Mouse (Mus musculus) CH12.LX (cell line): Measurements from ENCODE around the gene Hyou1. TPM values are rescaled to one million over a fixed set of nuclear protein-coding genes. Genes with fewer than 3 reads are reported as not detected.

Experiments used
- DNase-seq: peaks from one replicate; pipeline ENCODE4 v3.0.0-alpha.2; 2013; ENCODE audit errors: extremely low read depth
- H3K27ac ChIP-seq: 2 replicates; pipeline ENCODE4 v1.5.1; 2012; ENCODE audit warnings: low read depth, mild to moderate bottlenecking, control low read depth, moderate library complexity; ENCODE audit not compliant: insufficient read depth
- H3K27me3 ChIP-seq: replicated peaks from 2 replicates; pipeline ENCODE3; 2012; ENCODE audit warnings: inconsistent platforms
- H3K36me3 ChIP-seq, 2 experiments: replicated peaks in 1 of 2; 2 replicates each; pipeline versions ENCODE3 to v1.6.1; 2012; ENCODE audit warnings: inconsistent platforms in 1 of 2, low read length in 1 of 2, mild to moderate bottlenecking in 1 of 2, mixed read lengths in 1 of 2, moderate library complexity in 1 of 2; ENCODE audit not compliant: control insufficient read depth in 1 of 2, insufficient read depth in 1 of 2
- H3K4me1 ChIP-seq, 2 experiments: 2 replicates each; pipeline ENCODE4 v1.6.1; 2012; ENCODE audit warnings: inconsistent platforms in 1 of 2, moderate library complexity in 1 of 2; ENCODE audit not compliant: insufficient read depth in 2 of 2, control insufficient read depth in 1 of 2
- H3K4me2 ChIP-seq: 2 replicates; pipeline ENCODE4 v1.6.1; 2012; ENCODE audit warnings: low read depth, mild to moderate bottlenecking, control low read depth; ENCODE audit not compliant: poor library complexity, insufficient read depth, severe bottlenecking
- H3K4me3 ChIP-seq, 3 experiments: fragments of 150-350 bp in 1 of 3; sonication (generic) in 1 of 3; replicated peaks in 1 of 3; 2 replicates each; pipeline versions ENCODE3 to v1.5.1; 2011 to 2012; ENCODE audit warnings: low read depth in 2 of 3, low read length in 2 of 3, mild to moderate bottlenecking in 2 of 3, moderate library complexity in 2 of 3, control low read depth in 1 of 3, improper control_type of control experiment in 1 of 3, inconsistent platforms in 1 of 3, mixed read lengths in 1 of 3; ENCODE audit not compliant: poor library complexity in 1 of 3
- H3K79me2 ChIP-seq: replicated peaks from 2 replicates; pipeline ENCODE4 v1.6.1; 2012; ENCODE audit warnings: mild to moderate bottlenecking, moderate library complexity; ENCODE audit not compliant: control insufficient read depth, poor library complexity, insufficient read depth, severe bottlenecking; ENCODE audit errors: extremely low read depth
- H3K9ac ChIP-seq: 2 replicates; pipeline ENCODE4 v1.6.1; 2012; ENCODE audit warnings: low read depth, mild to moderate bottlenecking, control low read depth, moderate library complexity; ENCODE audit not compliant: insufficient read depth
- H3K9me3 ChIP-seq: replicated peaks from 2 replicates; pipeline ENCODE3; 2012; ENCODE audit warnings: low read length, inconsistent platforms, mixed read lengths
- BHLHE40 ChIP-seq: IDR thresholded peaks from 2 replicates; pipeline ENCODE4 v1.6.1; 2011; ENCODE audit warnings: mild to moderate bottlenecking, low read depth, low read length, improper control_type of control experiment
- CHD2 ChIP-seq: IDR thresholded peaks from 2 replicates; pipeline ENCODE4 v1.6.1; 2011; ENCODE audit warnings: low read length, improper control_type of control experiment
- CTCF ChIP-seq, 2 experiments: IDR thresholded peaks in 1 of 2; conservative IDR thresholded peaks in 1 of 2; 2 replicates each; pipeline ENCODE4 v1.5.1; 2011 to 2012; ENCODE audit warnings: low read depth in 2 of 2, low read length in 2 of 2, improper control_type of control experiment in 1 of 2, inconsistent platforms in 1 of 2, mild to moderate bottlenecking in 1 of 2, moderate library complexity in 1 of 2
- ETS1 ChIP-seq: conservative IDR thresholded peaks from 2 replicates; pipeline ENCODE4 v1.6.1; 2012; ENCODE audit warnings: low read depth, mild to moderate bottlenecking, inconsistent platforms, low read length, improper control_type of control experiment, moderate library complexity
- GABPA ChIP-seq: IDR thresholded peaks from 2 replicates; pipeline ENCODE4 v1.6.1; 2012; ENCODE audit warnings: low read depth, low read length, improper control_type of control experiment, inconsistent platforms; ENCODE audit not compliant: insufficient replicate concordance
- HCFC1 ChIP-seq: IDR thresholded peaks from 2 replicates; pipeline ENCODE4 v1.6.1; 2012; ENCODE audit warnings: low read depth, mild to moderate bottlenecking, inconsistent platforms, low read length, improper control_type of control experiment
- JUND ChIP-seq: conservative IDR thresholded peaks from 2 replicates; pipeline ENCODE4 v1.6.1; 2011; ENCODE audit warnings: low read depth, low read length, improper control_type of control experiment
- KAT2A ChIP-seq: IDR thresholded peaks from 2 replicates; pipeline ENCODE4 v1.6.1; 2012; ENCODE audit warnings: low read length, improper control_type of control experiment, inconsistent platforms; ENCODE audit not compliant: insufficient replicate concordance
- MAFK ChIP-seq: IDR thresholded peaks from 2 replicates; pipeline ENCODE4 v1.6.1; 2011; ENCODE audit warnings: low read length, improper control_type of control experiment; ENCODE audit not compliant: insufficient replicate concordance
- MXI1 ChIP-seq: IDR thresholded peaks from 2 replicates; pipeline ENCODE4 v1.6.1; 2011; ENCODE audit warnings: mild to moderate bottlenecking, low read depth, low read length, improper control_type of control experiment
- MYC ChIP-seq: IDR thresholded peaks from 2 replicates; pipeline ENCODE4 v1.6.1; 2011; ENCODE audit warnings: low read depth, mild to moderate bottlenecking, improper control_type of control experiment, low read length
- NELFE ChIP-seq: IDR thresholded peaks from 2 replicates; pipeline ENCODE4 v1.6.1; 2011; ENCODE audit warnings: low read depth, low read length, improper control_type of control experiment
- POLR2A ChIP-seq: IDR thresholded peaks from 2 replicates; pipeline ENCODE4 v1.6.1; 2011; ENCODE audit warnings: low read depth, mild to moderate bottlenecking, improper control_type of control experiment, low read length
- POLR2AphosphoS2 ChIP-seq: IDR thresholded peaks from 2 replicates; pipeline ENCODE4 v1.6.1; 2011; ENCODE audit warnings: low read depth, low read length, improper control_type of control experiment
- RAD21 ChIP-seq: IDR thresholded peaks from 2 replicates; pipeline ENCODE4 v1.6.1; 2011; ENCODE audit warnings: low read depth, mild to moderate bottlenecking, low read length, improper control_type of control experiment, moderate library complexity
- SIN3A ChIP-seq: IDR thresholded peaks from 2 replicates; pipeline ENCODE4 v1.6.1; 2012; ENCODE audit warnings: low read length, improper control_type of control experiment, inconsistent platforms
- SMC3 ChIP-seq: IDR thresholded peaks from 2 replicates; pipeline ENCODE4 v1.6.1; 2011; ENCODE audit warnings: low read depth, low read length, improper control_type of control experiment
- USF1 ChIP-seq: IDR thresholded peaks from 2 replicates; pipeline ENCODE4 v1.6.1; 2014; ENCODE audit warnings: low read depth, mild to moderate bottlenecking, inconsistent platforms, low read length, improper control_type of control experiment
- USF2 ChIP-seq: conservative IDR thresholded peaks from 2 replicates; pipeline ENCODE4 v1.6.1; 2011; ENCODE audit warnings: low read depth, low read length, improper control_type of control experiment
- ZC3H11A ChIP-seq: IDR thresholded peaks from 2 replicates; pipeline ENCODE4 v1.6.1; 2012; ENCODE audit warnings: low read depth, mild to moderate bottlenecking, inconsistent platforms, low read length, improper control_type of control experiment
- dilution Hi-C: fragments of 300-500 bp; cut with MboI; formaldehyde crosslinking; loops from 2 replicates; pipeline ENCODE4 v1.14.3; 2020; ENCODE audit warnings: low sequenced_read_pairs; ENCODE audit not compliant: extremely low pct_unique_long_range_greater_than_20kb, extremely low pct_ligation_motif_present
- in situ Hi-C: fragments of 300-500 bp; cut with MboI; formaldehyde crosslinking; loops from 3 replicates; pipeline ENCODE4 v1.14.3; 2019; ENCODE audit warnings: low sequenced_read_pairs, low pct_ligation_motif_present, low pct_unique_long_range_greater_than_20kb, mixed read lengths
- polyA plus RNA-seq: library from polyadenylated mRNA; unstranded; fragments of >175 nt; gene quantifications from 2 replicates; pipeline ENCODE4 v1.2.1, GENCODE M21; 2012; ENCODE audit warnings: low read depth; ENCODE audit not compliant: insufficient read length
- total RNA-seq, 2 experiments: library from RNA; depleted of rRNA; stranded (reverse); fragments of 300-350 nt in 1 of 2; fragments of >200 nt in 1 of 2; gene quantifications; 2 replicates each; pipeline ENCODE4 v1.2.3; 2012 to 2014

The Hyou1 gene
- total and polyA plus RNA-seq, 3 experiments: 32.6 to 89.9 (median 88.7) TPM

DNA sequence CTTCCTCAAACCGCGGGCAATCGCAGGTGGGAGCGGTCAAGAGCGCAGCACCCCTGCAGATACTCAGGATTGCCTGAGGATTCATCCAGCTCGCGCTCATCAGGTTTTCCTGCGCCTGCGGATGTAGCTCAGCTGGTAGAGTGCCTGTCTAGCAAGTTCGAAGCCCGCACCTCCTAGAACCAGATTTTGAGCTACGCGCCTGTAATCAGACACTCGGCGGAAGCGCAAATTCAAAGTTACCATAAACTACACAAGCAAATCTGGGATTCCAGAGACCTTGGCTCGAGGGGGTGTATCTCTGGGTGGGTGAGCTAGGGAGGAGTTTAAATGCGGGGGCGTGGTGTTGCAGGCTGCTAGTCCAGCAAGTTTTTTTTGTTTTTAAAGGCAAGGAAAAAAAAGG lies 61.7 kb downstream of the Hyou1 start, which contains the start of gene Foxr1:
Foxr1 (minus strand) TSS at position 176 of the 400 bp plus-strand sequence.
- TF ChIP-seq CTCF (conservative IDR thresholded peaks at IDR 0.05 in 1 of 2, IDR thresholded peaks at IDR 0.05 in 1 of 2; ENCODE audit: low read depth in 2 of 2, low read length in 2 of 2) (no peak), POLR2A (no peak), SMC3 (no peak), USF2 (no peak), POLR2AphosphoS2 (no peak), MXI1 (no peak), ZC3H11A (no peak), MYC (no peak), RAD21 (no peak), JUND (no peak), NELFE (no peak), MAFK (no peak), SIN3A (no peak), BHLHE40 (no peak), GABPA (no peak), CHD2 (no peak), ETS1 (no peak), USF1 (no peak), HCFC1 (no peak), KAT2A (no peak)
- DNase-seq: no peak
- no peaks in the 10 kb centered on the region for H3K79me2 ChIP-seq
- dilution Hi-C loops (no loop called here), in situ Hi-C loops (no loop called here)
- H3K9me3 ChIP-seq: no peaks in the 10 kb centered on the region
- peaks cover under 1 to 28% of the 10 kb centered on the region in 2 experiments; a peak in 3 of 4 replicates for H3K4me1 ChIP-seq
- H3K4me3 ChIP-seq: no peak within 1 kb of the TSS
- no peaks in the 10 kb centered on the region for H3K36me3 ChIP-seq
- no peaks in the 10 kb centered on the region for H3K27me3 ChIP-seq
- no peak within 1 kb of the TSS for H3K27ac ChIP-seq
- no peak within 1 kb of the TSS for H3K4me2 ChIP-seq
- no peak within 1 kb of the TSS for H3K9ac ChIP-seq

Other genes starting within 250 kb of the Hyou1 start
Only the 20 nearest of the 21 such genes appear.
- gene Cbl, start 145.4 kb upstream of the Hyou1 start, total RNA-seq (2012; rRNA removed): 11.9 and 13.4 TPM in 2 replicates
- gene Cbl, start 145.4 kb upstream of the Hyou1 start, total RNA-seq (2014; rRNA removed): 6.5 and 8.3 TPM in 2 replicates
- gene Cbl, start 145.4 kb upstream of the Hyou1 start, polyA plus RNA-seq: 27.1 and 39.0 TPM in 2 replicates
- not detected in 2 replicates for gene Ccdc153, start 138.8 kb upstream of the Hyou1 start, total RNA-seq (2012; rRNA removed)
- gene Ccdc153, start 138.8 kb upstream of the Hyou1 start, total RNA-seq (2014; rRNA removed): not detected in 2 replicates
- not detected in 2 replicates for gene Ccdc153, start 138.8 kb upstream of the Hyou1 start, polyA plus RNA-seq
- gene Pdzd3, start 128.0 kb upstream of the Hyou1 start, total RNA-seq (2012; rRNA removed): 0.13 TPM in 1 of 2 replicates, not detected in the other
- 0.09 TPM in 1 of 2 replicates, not detected in the other for gene Pdzd3, start 128.0 kb upstream of the Hyou1 start, total RNA-seq (2014; rRNA removed)
- gene Pdzd3, start 128.0 kb upstream of the Hyou1 start, polyA plus RNA-seq: 0.21 and 0.26 TPM in 2 replicates
- gene Nlrx1, start 110.9 kb upstream of the Hyou1 start, total RNA-seq (2012; rRNA removed): 8.8 and 10.9 TPM in 2 replicates
- 8.0 and 8.8 TPM in 2 replicates for gene Nlrx1, start 110.9 kb upstream of the Hyou1 start, total RNA-seq (2014; rRNA removed)
- 12.6 and 15.4 TPM in 2 replicates for gene Nlrx1, start 110.9 kb upstream of the Hyou1 start, polyA plus RNA-seq
- 0.38 and 0.72 TPM in 2 replicates for gene Abcg4, start 90.9 kb upstream of the Hyou1 start, total RNA-seq (2012; rRNA removed)
- 0.23 TPM in 2 replicates for gene Abcg4, start 90.9 kb upstream of the Hyou1 start, total RNA-seq (2014; rRNA removed)
- gene Abcg4, start 90.9 kb upstream of the Hyou1 start, polyA plus RNA-seq: 0.82 and 1.1 TPM in 2 replicates
- 16.5 and 16.6 TPM in 2 replicates for gene Hinfp, start 73.8 kb upstream of the Hyou1 start, total RNA-seq (2012; rRNA removed)
- 13.6 and 14.0 TPM in 2 replicates for gene Hinfp, start 73.8 kb upstream of the Hyou1 start, total RNA-seq (2014; rRNA removed)
- gene Hinfp, start 73.8 kb upstream of the Hyou1 start, polyA plus RNA-seq: 18.9 and 22.3 TPM in 2 replicates
- gene C2cd2l, start 59.2 kb upstream of the Hyou1 start, total RNA-seq (2012; rRNA removed): 7.2 TPM in 2 replicates
- gene C2cd2l, start 59.2 kb upstream of the Hyou1 start, total RNA-seq (2014; rRNA removed): 2.5 and 2.9 TPM in 2 replicates
- 7.3 and 8.6 TPM in 2 replicates for gene C2cd2l, start 59.2 kb upstream of the Hyou1 start, polyA plus RNA-seq
- 15.8 and 16.2 TPM in 2 replicates for gene Dpagt1, start 53.5 kb upstream of the Hyou1 start, total RNA-seq (2012; rRNA removed)
- gene Dpagt1, start 53.5 kb upstream of the Hyou1 start, total RNA-seq (2014; rRNA removed): 6.4 and 8.5 TPM in 2 replicates
- gene Dpagt1, start 53.5 kb upstream of the Hyou1 start, polyA plus RNA-seq: 31.5 and 41.7 TPM in 2 replicates
- gene H2afx, start 44.8 kb upstream of the Hyou1 start, total RNA-seq (2012; rRNA removed): 488 and 589 TPM in 2 replicates
- 32.5 and 36.3 TPM in 2 replicates for gene H2afx, start 44.8 kb upstream of the Hyou1 start, total RNA-seq (2014; rRNA removed)
- 39.5 and 56.6 TPM in 2 replicates for gene H2afx, start 44.8 kb upstream of the Hyou1 start, polyA plus RNA-seq
- 74.0 and 80.9 TPM in 2 replicates for gene Hmbs, start 35.3 kb upstream of the Hyou1 start, total RNA-seq (2012; rRNA removed)
- 73.7 and 75.2 TPM in 2 replicates for gene Hmbs, start 35.3 kb upstream of the Hyou1 start, total RNA-seq (2014; rRNA removed)
- gene Hmbs, start 35.3 kb upstream of the Hyou1 start, polyA plus RNA-seq: 65.0 and 65.1 TPM in 2 replicates
- 21.4 and 22.1 TPM in 2 replicates for gene Vps11, start 17.8 kb upstream of the Hyou1 start, total RNA-seq (2012; rRNA removed)
- gene Vps11, start 17.8 kb upstream of the Hyou1 start, total RNA-seq (2014; rRNA removed): 16.1 and 17.4 TPM in 2 replicates
- gene Vps11, start 17.8 kb upstream of the Hyou1 start, polyA plus RNA-seq: 23.2 and 24.8 TPM in 2 replicates
- gene Slc37a4, start 17.4 kb downstream of the Hyou1 start, total RNA-seq (2012; rRNA removed): 13.8 and 25.5 TPM in 2 replicates
- 29.9 and 38.7 TPM in 2 replicates for gene Slc37a4, start 17.4 kb downstream of the Hyou1 start, total RNA-seq (2014; rRNA removed)
- 10.3 and 11.7 TPM in 2 replicates for gene Slc37a4, start 17.4 kb downstream of the Hyou1 start, polyA plus RNA-seq
- gene Rps25, start 27.6 kb downstream of the Hyou1 start, total RNA-seq (2012; rRNA removed): 2,535 and 3,076 TPM in 2 replicates
- gene Rps25, start 27.6 kb downstream of the Hyou1 start, total RNA-seq (2014; rRNA removed): 3,131 and 3,378 TPM in 2 replicates
- 2,547 and 3,250 TPM in 2 replicates for gene Rps25, start 27.6 kb downstream of the Hyou1 start, polyA plus RNA-seq
- 81.3 and 88.2 TPM in 2 replicates for gene Trappc4, start 28.1 kb downstream of the Hyou1 start, total RNA-seq (2012; rRNA removed)
- gene Trappc4, start 28.1 kb downstream of the Hyou1 start, total RNA-seq (2014; rRNA removed): 125 and 135 TPM in 2 replicates
- 55.9 and 69.2 TPM in 2 replicates for gene Trappc4, start 28.1 kb downstream of the Hyou1 start, polyA plus RNA-seq
- gene Ccdc84, start 39.1 kb downstream of the Hyou1 start, total RNA-seq (2012; rRNA removed): 25.4 and 30.4 TPM in 2 replicates
- 21.7 and 26.0 TPM in 2 replicates for gene Ccdc84, start 39.1 kb downstream of the Hyou1 start, total RNA-seq (2014; rRNA removed)
- gene Ccdc84, start 39.1 kb downstream of the Hyou1 start, polyA plus RNA-seq: 16.5 and 18.3 TPM in 2 replicates
- 0.08 and 0.21 TPM in 2 replicates for gene Foxr1, start 61.6 kb downstream of the Hyou1 start, total RNA-seq (2012; rRNA removed)
- gene Foxr1, start 61.6 kb downstream of the Hyou1 start, total RNA-seq (2014; rRNA removed): not detected in 2 replicates
- gene Foxr1, start 61.6 kb downstream of the Hyou1 start, polyA plus RNA-seq: 1.4 and 1.5 TPM in 2 replicates
- not detected in 2 replicates for gene Upk2, start 75.5 kb downstream of the Hyou1 start, total RNA-seq (2012; rRNA removed)
- not detected in 2 replicates for gene Upk2, start 75.5 kb downstream of the Hyou1 start, total RNA-seq (2014; rRNA removed)
- gene Upk2, start 75.5 kb downstream of the Hyou1 start, polyA plus RNA-seq: not detected in 2 replicates
- 0.88 and 1.6 TPM in 2 replicates for gene Bcl9l, start 103.3 kb downstream of the Hyou1 start, total RNA-seq (2012; rRNA removed)
- gene Bcl9l, start 103.3 kb downstream of the Hyou1 start, total RNA-seq (2014; rRNA removed): 0.08 and 0.67 TPM in 2 replicates
- gene Bcl9l, start 103.3 kb downstream of the Hyou1 start, polyA plus RNA-seq: 6.2 and 7.5 TPM in 2 replicates
- gene Cxcr5, start 182.4 kb downstream of the Hyou1 start, total RNA-seq (2012; rRNA removed): 27.7 and 30.2 TPM in 2 replicates
- gene Cxcr5, start 182.4 kb downstream of the Hyou1 start, total RNA-seq (2014; rRNA removed): 75.4 and 93.4 TPM in 2 replicates
- 61.2 and 70.5 TPM in 2 replicates for gene Cxcr5, start 182.4 kb downstream of the Hyou1 start, polyA plus RNA-seq
- gene Ddx6, start 225.4 kb downstream of the Hyou1 start, total RNA-seq (2012; rRNA removed): 41.5 and 42.3 TPM in 2 replicates
- 66.7 and 71.4 TPM in 2 replicates for gene Ddx6, start 225.4 kb downstream of the Hyou1 start, total RNA-seq (2014; rRNA removed)
- gene Ddx6, start 225.4 kb downstream of the Hyou1 start, polyA plus RNA-seq: 77.1 and 81.2 TPM in 2 replicates